ENCODE assay signal across 8 mouse cellular contexts in the genomic region with DNA sequence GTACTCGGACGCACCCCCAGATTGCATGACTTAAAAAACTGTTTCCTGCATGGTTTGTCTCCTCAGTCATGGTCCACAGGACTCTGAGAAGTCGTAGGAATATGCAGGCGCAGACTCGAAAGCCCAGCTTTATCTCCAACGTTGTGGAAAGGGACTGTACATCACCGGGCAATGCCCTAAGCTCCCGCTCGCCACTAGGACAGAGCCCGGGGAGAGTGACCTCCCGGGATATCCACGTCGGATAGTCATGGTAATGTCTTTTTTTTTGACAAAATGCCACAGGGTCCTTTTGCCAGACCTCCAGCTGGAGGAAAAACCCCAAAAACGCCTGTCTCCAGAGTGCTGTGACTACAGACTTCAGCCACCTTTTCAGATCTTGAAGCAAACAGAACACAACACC. TPM values are rescaled to one million over a fixed set of nuclear protein-coding genes. Genes with fewer than 3 reads are reported as not detected.
DNase-seq lines count a peak whose midpoint lies in the region; ATAC-seq lines count a peak whose summit lies in the region.

No protein-coding gene starts in this region.

- peaks cover 29% of the 10 kb centered on the region for H3K36me3 ChIP-seq in heart, embryonic 16.5 days (ENCODE audit: control insufficient read depth, insufficient read depth)
- peaks cover 9% of the 10 kb centered on the region; the same call in 1 of the 2 replicates for H3K36me3 ChIP-seq in limb, embryonic 11.5 days (ENCODE audit: control insufficient read depth, insufficient read depth, low read length)
- H3K36me3 ChIP-seq in midbrain, embryonic 16.5 days (ENCODE audit: control insufficient read depth, insufficient read depth, low read length) = 0 out of 2 replicates have a peak, but pooled peaks cover 2% of the 10 kb centered on the region

- H3K27ac ChIP-seq in brown adipose tissue, adult 24 weeks (replicated peaks; ENCODE audit: low read depth, low read length) = peak overlapping the region; percentile 85
- peak overlapping the region; percentile 98 for H3K27ac ChIP-seq in heart, embryonic 16.5 days (ENCODE audit: low read length)
- H3K27ac ChIP-seq in limb, embryonic 11.5 days (replicated peaks; ENCODE audit: low read depth, low read length) = peak overlapping the region; percentile 63
- H3K27ac ChIP-seq in midbrain, embryonic 16.5 days (ENCODE audit: low read length) = peak overlapping the region; percentile 86

- H3K9ac ChIP-seq in heart, embryonic 16.5 days (ENCODE audit: low read length) = peak overlapping the region; percentile 98
- H3K9ac ChIP-seq in limb, embryonic 11.5 days (ENCODE audit: low read length) = peak overlapping the region; percentile 84
- H3K9ac ChIP-seq in midbrain, embryonic 16.5 days (ENCODE audit: low read depth, low read length) = peak overlapping the region; percentile 72

- H3K9me3 ChIP-seq in heart, embryonic 16.5 days (replicated peaks; ENCODE audit: control insufficient read depth, low read length) = no peaks in the 10 kb centered on the region
- no peaks in the 10 kb centered on the region for H3K9me3 ChIP-seq in limb, embryonic 11.5 days (ENCODE audit: control insufficient read depth, low read length)
- no peaks in the 10 kb centered on the region for H3K9me3 ChIP-seq in midbrain, embryonic 16.5 days (replicated peaks; ENCODE audit: control insufficient read depth, low read length, poor library complexity, severe bottlenecking)

- H3K27me3 ChIP-seq in heart, embryonic 16.5 days (ENCODE audit: control insufficient read depth, insufficient read depth, low read length) = no peaks in the 10 kb centered on the region
- no peaks in the 10 kb centered on the region for H3K27me3 ChIP-seq in limb, embryonic 11.5 days (ENCODE audit: control insufficient read depth, insufficient read depth, low read length)
- no peaks in the 10 kb centered on the region for H3K27me3 ChIP-seq in midbrain, embryonic 16.5 days (ENCODE audit: control insufficient read depth, insufficient read depth, low read depth, low read length)

- H3K4me2 ChIP-seq in heart, embryonic 16.5 days (ENCODE audit: low read depth, low read length) = peak overlapping the region; percentile 89
- H3K4me2 ChIP-seq in limb, embryonic 11.5 days (ENCODE audit: low read depth, severe bottlenecking) = peak overlapping the region; percentile 82
- peak overlapping the region; percentile 83 for H3K4me2 ChIP-seq in midbrain, embryonic 16.5 days (ENCODE audit: low read length)

- H3K4me3 ChIP-seq in brown adipose tissue, adult 24 weeks (ENCODE audit: insufficient read depth, low read depth, low read length) = peak overlapping the region; percentile 84
- H3K4me3 ChIP-seq in heart, embryonic 16.5 days (ENCODE audit: low read length) = peak overlapping the region; percentile 95
- H3K4me3 ChIP-seq in limb, embryonic 11.5 days (ENCODE audit: low read depth, low read length) = peak overlapping the region; percentile 57
- peak overlapping the region; percentile 63 for H3K4me3 ChIP-seq in midbrain, embryonic 16.5 days (ENCODE audit: low read depth, low read length)

- peak; percentile 23 for DNase-seq in ovary, postnatal 36 days (ENCODE audit: low spot score)
- DNase-seq in ovary, adult 18-20 months (ENCODE audit: low spot score) = no peak
- DNase-seq in limb, embryonic 11.5 days (ENCODE audit: low spot score) = peak; percentile 37
- no peak for DNase-seq in natural killer cell, adult 2 months (ENCODE audit: low spot score in 2 of 2)
- no peak for DNase-seq in gastrocnemius, adult 18-20 months (ENCODE audit: low spot score)

- under 1% methylated on average over 14 of the region's 14 CpGs for WGBS in heart, embryonic 16.5 days
- WGBS in limb, embryonic 11.5 days = 0% methylated on average over 14 of the region's 14 CpGs
- under 1% methylated on average over 14 of the region's 14 CpGs for WGBS in midbrain, embryonic 16.5 days

- H3K4me1 ChIP-seq in brown adipose tissue, adult 24 weeks (ENCODE audit: control insufficient read depth, insufficient read depth, insufficient read length, low read length) = 0 out of 2 replicates have a peak, but pooled peaks cover 2% of the 10 kb centered on the region
- peaks cover 18% of the 10 kb centered on the region for H3K4me1 ChIP-seq in heart, embryonic 16.5 days (ENCODE audit: control insufficient read depth, insufficient read depth, low read length)
- H3K4me1 ChIP-seq in limb, embryonic 11.5 days (ENCODE audit: control insufficient read depth, insufficient read depth, low read length) = 0 out of 2 replicates have a peak, but pooled peaks cover 4% of the 10 kb centered on the region
- H3K4me1 ChIP-seq in midbrain, embryonic 16.5 days (ENCODE audit: control insufficient read depth, insufficient read depth, low read length) = peaks cover 13% of the 10 kb centered on the region

- no peak for ATAC-seq in heart, embryonic 16.5 days (replicated peaks; ENCODE audit: extremely low read depth, insufficient read depth, low FRiP score)
- ATAC-seq in limb, embryonic 11.5 days (ENCODE audit: insufficient number of reproducible peaks, low FRiP score, low TSS enrichment, low read depth) = no peak
- no peak for ATAC-seq in midbrain, embryonic 16.5 days

RNA-seq across cellular contexts. Expression of a gene that starts 0.7 kb away (rescaled TPM):
- polyA plus RNA-seq in brown adipose tissue, adult 24 weeks (2012; ENCODE audit: insufficient read depth, insufficient read length, missing spikeins) = 3.4 and 7.6 TPM in 2 replicates
- 41.7 and 44.4 TPM in 2 replicates for polyA plus RNA-seq in heart, embryonic 16.5 days (2015; fragmentation: Nextera tagmentation; extraction: Ambion mirVana)
- 81.0 and 82.2 TPM in 2 replicates for polyA plus RNA-seq in limb, embryonic 11.5 days (2014; fragmentation: Nextera tagmentation; extraction: Ambion mirVana)
- 29.8 and 30.8 TPM in 2 replicates for polyA plus RNA-seq in midbrain, embryonic 16.5 days (2015; fragmentation: Nextera tagmentation; extraction: Ambion mirVana)
- 1 to 10 TPM; 5.6 to 7.7 TPM for total RNA-seq in gastrocnemius, adult 18-20 months (2021)

RNA-seq across cellular contexts. Expression of a gene that starts 23.4 kb away (rescaled TPM):
- 35.1 and 36.5 TPM in 2 replicates for polyA plus RNA-seq in brown adipose tissue, adult 24 weeks (2012; ENCODE audit: insufficient read depth, insufficient read length, missing spikeins)
- polyA plus RNA-seq in heart, embryonic 16.5 days (2015; fragmentation: Nextera tagmentation; extraction: Ambion mirVana) = 71.5 and 72.2 TPM in 2 replicates
- polyA plus RNA-seq in limb, embryonic 11.5 days (2014; fragmentation: Nextera tagmentation; extraction: Ambion mirVana) = 81.3 and 83.6 TPM in 2 replicates
- 76.3 and 76.6 TPM in 2 replicates for polyA plus RNA-seq in midbrain, embryonic 16.5 days (2015; fragmentation: Nextera tagmentation; extraction: Ambion mirVana)
- 10 to 100 TPM in 1 of 2 experiments, 1 to 10 TPM in 1; 9.9 to 11.4 TPM for total RNA-seq in gastrocnemius, adult 18-20 months (2021)

RNA-seq across cellular contexts. Expression of a gene that starts 49.6 kb away (rescaled TPM):
- polyA plus RNA-seq in brown adipose tissue, adult 24 weeks (2012; ENCODE audit: insufficient read depth, insufficient read length, missing spikeins) = 2.3 TPM in 1 of 2 replicates, not detected in the other
- 2.1 and 2.6 TPM in 2 replicates for polyA plus RNA-seq in heart, embryonic 16.5 days (2015; fragmentation: Nextera tagmentation; extraction: Ambion mirVana)
- polyA plus RNA-seq in limb, embryonic 11.5 days (2014; fragmentation: Nextera tagmentation; extraction: Ambion mirVana) = 0.61 and 0.95 TPM in 2 replicates
- 2.1 and 2.9 TPM in 2 replicates for polyA plus RNA-seq in midbrain, embryonic 16.5 days (2015; fragmentation: Nextera tagmentation; extraction: Ambion mirVana)
- under 1 TPM in 1 of 2 experiments, not detected in 1; 0.31 TPM for total RNA-seq in gastrocnemius, adult 18-20 months (2021)

Comparison
In these comparisons a context has a peak if more than half of its experiments do, and no peak if none do; other contexts are left out.
1. DNase-seq: peak in ovary, postnatal 36 days (single experiment) and limb, embryonic 11.5 days (single experiment); none in ovary, adult 18-20 months (single experiment), natural killer cell, adult 2 months (0 of 2) and gastrocnemius, adult 18-20 months (single experiment).
2. Peak in every context shown above with its lines, with median percentiles within 50 percentile points of each other: H3K27ac ChIP-seq, H3K4me3 ChIP-seq, H3K4me2 ChIP-seq and H3K9ac ChIP-seq.